Mouse (Mus musculus) megakaryocyte, embryonic 14.5 days (primary cell): ENCODE results near the gene Rab15.

ENCODE experiments used
- FLI1 ChIP-seq: IDR thresholded peaks from 2 replicates; pipeline ENCODE4 v1.6.1; 2012; ENCODE audit warnings: low read length, inconsistent platforms, mixed read lengths
- GATA1 ChIP-seq: IDR thresholded peaks from 3 replicates; pipeline ENCODE4 v1.6.1; 2012; ENCODE audit warnings: mixed read lengths, low read length, inconsistent platforms, borderline replicate concordance

DNA sequence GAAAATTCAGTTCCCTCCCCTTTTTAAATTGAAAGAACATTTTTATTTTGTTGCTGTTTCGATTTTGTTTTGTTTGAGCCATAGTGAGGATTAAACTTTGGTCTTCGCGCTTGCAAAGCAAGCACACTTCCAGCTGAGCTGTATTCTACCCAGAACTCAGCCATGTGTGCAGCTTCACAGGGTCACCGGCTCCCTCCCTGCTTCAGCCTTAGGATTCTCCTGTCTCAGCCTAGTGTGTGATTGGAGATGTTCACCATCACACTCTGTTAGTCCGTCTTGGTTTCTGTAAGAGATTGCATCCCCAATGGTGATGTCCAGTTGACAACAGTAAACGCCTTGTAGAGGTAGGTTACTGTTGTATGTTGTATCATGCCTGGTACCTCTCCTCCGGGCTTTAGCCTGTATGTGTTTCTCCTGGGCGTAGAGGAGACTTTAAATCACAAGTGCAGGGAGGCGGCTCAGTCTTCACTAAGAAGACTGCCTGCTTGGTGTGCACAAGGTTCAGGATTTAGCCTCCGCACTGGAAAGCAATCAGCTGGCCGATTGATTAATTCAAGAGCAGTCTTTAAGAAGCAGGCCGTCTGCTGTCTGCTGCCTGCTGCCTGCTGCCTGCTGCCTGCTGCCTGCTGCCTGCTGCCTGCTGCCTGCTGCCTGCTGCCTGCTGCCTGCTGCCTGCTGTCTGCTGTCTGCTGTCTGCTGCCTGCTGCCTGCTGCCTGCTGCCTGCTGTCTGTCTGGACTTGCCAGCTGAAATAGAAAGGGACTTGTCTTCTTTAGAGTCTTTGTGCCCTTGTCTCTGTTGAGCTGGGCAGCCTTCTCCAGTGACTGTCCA, 41.9 kb downstream of the Rab15 start:
- TF ChIP-seq GATA1 (no peak), FLI1 (no peak)
